Mouse (Mus musculus) lung, postnatal 0 days (tissue): ENCODE results near the gene Sfswap. TPM values are rescaled to one million over a fixed set of nuclear protein-coding genes. Genes with fewer than 3 reads are reported as not detected.
"Not testable (repeated sequence)": the region's sequence is repeated elsewhere in the genome, so short reads cannot be mapped to it uniquely, and the experiment has no call there.

Experiments
- ATAC-seq: fragments of 200-750 bp; cut with Nextera tagmentation; 2 replicates; pipeline ENCODE4 v1.8.0; 2017; ENCODE audit warnings: moderate library complexity
- DNase-seq: peaks from one replicate; pipeline ENCODE4 v3.0.0-alpha.2; 2016; ENCODE audit warnings: low spot score
- H3K27ac ChIP-seq: fragments of 300-500 bp; sonication (generic); 2 replicates; pipeline ENCODE4 v1.5.1; 2014; ENCODE audit warnings: antibody characterized with exemption, mild to moderate bottlenecking, low read length, mixed read lengths
- H3K27me3 ChIP-seq: fragments of 300-500 bp; sonication (generic); replicated peaks from 2 replicates; pipeline ENCODE4 v1.6.1; 2014; ENCODE audit warnings: low read length, mixed read lengths; ENCODE audit not compliant: insufficient read depth
- H3K36me3 ChIP-seq: fragments of 300-500 bp; sonication (generic); 2 replicates; pipeline ENCODE4 v1.6.1; 2014; ENCODE audit warnings: low read length, mixed read lengths; ENCODE audit not compliant: insufficient read depth
- H3K4me1 ChIP-seq: fragments of 300-500 bp; sonication (generic); 2 replicates; pipeline ENCODE4 v1.6.1; 2014; ENCODE audit warnings: antibody characterized with exemption, low read depth, low read length, mixed read lengths; ENCODE audit not compliant: insufficient read depth
- H3K4me2 ChIP-seq: fragments of 300-500 bp; sonication (generic); replicated peaks from 2 replicates; pipeline ENCODE4 v1.6.1; 2014; ENCODE audit warnings: low read depth, mild to moderate bottlenecking, low read length, moderate library complexity, mixed read lengths
- H3K4me3 ChIP-seq: fragments of 300-500 bp; sonication (generic); 2 replicates; pipeline ENCODE4 v1.5.1; 2014; ENCODE audit warnings: low read depth, low read length
- H3K9ac ChIP-seq: fragments of 300-500 bp; sonication (generic); replicated peaks from 2 replicates; pipeline ENCODE4 v1.6.1; 2014; ENCODE audit warnings: low read depth, mild to moderate bottlenecking
- H3K9me3 ChIP-seq: fragments of 300-500 bp; sonication (generic); 2 replicates; pipeline ENCODE4 v1.6.1; 2016; ENCODE audit warnings: low read length, mixed read lengths
- CTCF ChIP-seq: IDR thresholded peaks from 2 replicates; pipeline ENCODE4 v1.5.1; 2016; ENCODE audit warnings: antibody characterized with exemption, mild to moderate bottlenecking
- EP300 ChIP-seq: IDR thresholded peaks from 2 replicates; pipeline ENCODE4 v1.6.1; 2016; ENCODE audit warnings: antibody characterized with exemption, mild to moderate bottlenecking, control low read depth
- WGBS: fragments of 180-500 bp; shearing (Covaris S2); extraction: QIAGEN DNeasy Blood & Tissue Kit; methylation state at CpG from one replicate; pipeline ENCODE4 v1.1.7; 2014; 5-methylcytosine and 5-hydroxymethylcytosine counted together
- polyA plus RNA-seq: library from polyadenylated mRNA; unstranded; fragments of >200 nt; fragmentation: Nextera tagmentation; extraction: Ambion mirVana; gene quantifications from 2 replicates; pipeline ENCODE4 v1.2.1, GENCODE M21; 2015

The Sfswap gene
- polyA plus RNA-seq, 1 experiment from 2014 or later = 28.1 TPM

DNA sequence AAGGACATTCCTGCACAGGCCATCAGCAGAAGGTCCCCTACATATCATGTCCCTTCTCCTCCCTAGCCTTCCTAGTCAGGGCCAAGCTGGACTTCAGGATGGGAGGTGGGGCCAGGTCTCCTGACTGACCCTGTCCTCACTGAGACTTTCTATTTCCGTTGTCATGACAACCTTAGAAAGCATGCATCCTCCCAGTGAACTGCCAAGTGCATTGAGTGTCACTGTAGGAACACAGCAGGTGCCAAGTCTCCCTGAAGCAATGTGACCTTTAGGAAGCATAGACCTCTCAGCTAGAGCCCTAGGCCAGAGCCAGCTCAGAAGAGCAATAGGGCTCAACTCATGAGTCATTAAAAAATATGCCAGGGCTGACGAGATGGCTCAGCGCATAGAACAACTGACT, 42.5 kb upstream of the Sfswap start:
- H3K4me3 ChIP-seq = no peak overlapping the region
- 73% methylated on average over 3 of the region's 3 CpGs for WGBS
- no peaks in the 10 kb centered on the region for H3K36me3 ChIP-seq
- H3K4me1 ChIP-seq = no peaks in the 10 kb centered on the region
- no peak overlapping the region for H3K9ac ChIP-seq
- no peak overlapping the region for H3K27ac ChIP-seq
- H3K4me2 ChIP-seq = no peak overlapping the region
- H3K9me3 ChIP-seq = no peaks in the 10 kb centered on the region
- H3K27me3 ChIP-seq = no peaks in the 10 kb centered on the region
- ATAC-seq = no peak
- DNase-seq = no peak
- TF ChIP-seq EP300 (no peak), CTCF (no peak)

GRCm38 (mm10) chr5:129460798-129461476, 40.1 kb upstream of the Sfswap start:
- no peak overlapping the region for H3K4me2 ChIP-seq
- H3K27ac ChIP-seq = no peak overlapping the region
- H3K4me3 ChIP-seq = no peak overlapping the region
- H3K4me1 ChIP-seq = no peaks in the 10 kb centered on the region
- no peak for ATAC-seq
- no peak for TF ChIP-seq CTCF
- no peak overlapping the region for H3K9ac ChIP-seq
- H3K36me3 ChIP-seq = no peaks in the 10 kb centered on the region
- WGBS = 27% methylated on average over 11 of the region's 11 CpGs
- no peaks in the 10 kb centered on the region for H3K9me3 ChIP-seq
- DNase-seq = no peak
- H3K27me3 ChIP-seq = no peaks in the 10 kb centered on the region

DNA sequence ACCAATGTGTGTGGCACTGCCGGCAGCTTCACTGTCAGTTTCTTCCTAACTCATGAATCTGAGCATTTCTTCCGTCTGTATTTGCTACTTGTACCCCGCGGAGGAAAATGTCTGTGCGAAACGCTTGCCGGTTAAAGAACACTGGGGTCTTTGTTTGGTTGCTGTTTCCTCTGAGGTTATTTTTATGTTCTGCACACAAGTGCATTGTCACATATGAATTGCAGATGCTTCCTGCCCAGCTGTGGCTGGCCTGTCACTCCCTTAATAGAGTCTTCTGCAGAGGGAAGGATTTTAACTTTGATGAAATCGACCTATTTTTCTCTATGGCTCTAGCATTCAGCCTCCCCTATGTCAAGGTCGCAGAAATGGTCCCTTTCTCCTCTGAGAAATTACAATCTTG, 37.4 kb upstream of the Sfswap start:
- DNase-seq, H3K9ac ChIP-seq, H3K36me3 ChIP-seq, H3K27me3 ChIP-seq, H3K4me2 ChIP-seq, H3K27ac ChIP-seq, H3K9me3 ChIP-seq, H3K4me1 ChIP-seq, H3K4me3 ChIP-seq: not testable (repeated sequence)
- peak; percentile 47; the same call in 1 of the 2 replicates for ATAC-seq
- WGBS = 47% methylated on average over 9 of the region's 9 CpGs

DNA sequence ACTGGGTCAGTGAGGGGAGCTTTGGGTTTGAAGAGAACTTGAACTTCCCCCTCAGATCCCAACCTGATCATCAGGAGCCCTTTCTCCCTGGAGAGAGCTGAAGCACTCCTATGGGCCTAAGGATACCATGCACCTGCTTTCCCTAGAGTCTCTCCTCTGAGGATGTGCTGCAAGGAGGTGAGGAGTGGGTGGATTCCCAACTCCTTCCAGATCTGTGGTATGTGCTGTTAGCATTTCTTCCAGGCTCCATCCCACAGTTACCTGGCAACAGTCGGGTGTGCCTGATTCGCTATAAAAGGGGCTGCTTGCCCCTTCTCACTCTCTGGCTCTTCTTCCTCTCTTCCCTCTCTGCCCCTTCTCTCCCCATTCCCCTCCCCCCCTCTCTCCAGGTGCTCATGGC, 35.2 kb upstream of the Sfswap start:
- no peak overlapping the region for H3K27ac ChIP-seq
- H3K36me3 ChIP-seq = no peaks in the 10 kb centered on the region
- TF ChIP-seq CTCF = no peak
- TF ChIP-seq EP300 = no peak
- H3K4me2 ChIP-seq = no peak overlapping the region
- no peaks in the 10 kb centered on the region for H3K9me3 ChIP-seq
- ATAC-seq (no peak), DNase-seq (no peak)
- no peak overlapping the region for H3K4me3 ChIP-seq
- no peaks in the 10 kb centered on the region for H3K4me1 ChIP-seq
- no peaks in the 10 kb centered on the region for H3K27me3 ChIP-seq
- WGBS = 50% methylated on average over 2 of the region's 2 CpGs
- no peak overlapping the region for H3K9ac ChIP-seq

DNA sequence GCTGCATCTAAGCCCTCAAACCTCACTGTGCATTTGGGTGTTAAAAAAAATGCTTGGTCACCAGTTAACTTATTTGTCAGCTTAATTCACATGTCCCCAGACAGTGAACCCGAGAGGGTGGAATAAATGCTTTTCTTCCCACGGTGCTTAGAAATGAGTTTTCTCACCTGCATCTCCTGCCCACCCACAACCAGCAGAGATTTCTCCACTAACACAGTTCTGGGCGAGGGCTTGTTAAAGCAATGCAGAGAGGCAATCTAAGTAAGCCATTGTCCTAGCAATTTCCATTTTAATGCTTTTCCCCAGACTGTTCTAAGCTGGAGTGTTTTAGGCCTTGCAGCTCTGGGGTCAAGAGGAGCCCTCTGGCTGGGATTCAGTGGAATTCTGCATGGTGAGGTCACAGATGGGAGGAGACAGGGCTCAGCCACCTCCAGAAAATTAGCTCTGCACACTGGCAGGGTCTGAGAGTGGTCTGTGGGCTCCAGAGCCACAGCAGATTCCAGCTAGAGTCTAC, 25.4 kb upstream of the Sfswap start:
- TF ChIP-seq CTCF (no peak), EP300 (no peak)
- no peaks in the 10 kb centered on the region for H3K4me1 ChIP-seq
- no peaks in the 10 kb centered on the region for H3K36me3 ChIP-seq
- no peak overlapping the region for H3K27ac ChIP-seq
- H3K4me2 ChIP-seq = no peak overlapping the region
- no peak overlapping the region for H3K4me3 ChIP-seq
- H3K9ac ChIP-seq = no peak overlapping the region
- DNase-seq (no peak), ATAC-seq (no peak)
- no peaks in the 10 kb centered on the region for H3K27me3 ChIP-seq
- no peaks in the 10 kb centered on the region for H3K9me3 ChIP-seq
- WGBS = 66% methylated on average over 3 of the region's 3 CpGs

DNA sequence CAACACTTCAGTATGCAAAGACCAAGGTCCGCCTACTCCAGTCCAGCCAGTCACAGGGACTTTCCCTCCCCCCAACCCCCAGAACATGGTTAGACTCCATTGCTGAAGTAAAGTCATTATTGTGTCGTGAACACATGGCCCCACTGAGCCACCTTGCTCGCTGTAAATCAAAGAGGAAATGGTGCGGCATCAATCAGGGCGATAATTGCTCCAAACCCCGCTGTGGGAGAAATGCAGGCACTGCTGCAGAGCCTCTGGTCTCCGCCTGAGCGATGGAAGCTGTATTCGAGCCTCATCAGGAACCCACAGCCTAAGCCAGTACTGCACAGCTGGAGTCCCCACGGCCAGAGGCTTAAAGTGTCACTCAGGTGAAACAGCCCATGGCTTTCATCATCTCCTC, 11.1 kb upstream of the Sfswap start:
- Histone ChIP-seq H3K27ac (no peak overlapping the region), H3K4me1 (no peaks in the 10 kb centered on the region), H3K9ac (no peak overlapping the region), H3K4me3 (no peak overlapping the region), H3K27me3 (no peaks in the 10 kb centered on the region), H3K9me3 (no peaks in the 10 kb centered on the region), H3K36me3 (no peaks in the 10 kb centered on the region), H3K4me2 (no peak overlapping the region)
- WGBS = 40% methylated on average over 10 of the region's 10 CpGs
- DNase-seq (no peak), ATAC-seq (no peak)
- TF ChIP-seq EP300 (no peak), CTCF (no peak)

GRCm38 (mm10) chr5:129501671-129502070, 650 bp downstream of the Sfswap start:
- Histone ChIP-seq H3K27me3 (no peaks in the 10 kb centered on the region), H3K36me3 (peaks cover 12% of the 10 kb centered on the region), H3K9ac (peak overlapping the region; percentile 94), H3K4me2 (peak overlapping the region; percentile 98), H3K9me3 (no peaks in the 10 kb centered on the region), H3K4me1 (peaks cover 6% of the 10 kb centered on the region), H3K27ac (peak overlapping the region; percentile 55; the same call in 1 of the 2 replicates), H3K4me3 (peak overlapping the region; percentile 99)
- TF ChIP-seq CTCF (no peak), EP300 (no peak)
- peak; percentile 58 for ATAC-seq
- WGBS = under 1% methylated on average over 36 of the region's 44 CpGs
- DNase-seq = peak; percentile 30
